Mouse (Mus musculus) thymus, postnatal 0 days (tissue): ENCODE data around the gene Rita1. TPM values are rescaled to one million over a fixed set of nuclear protein-coding genes. Genes with fewer than 3 reads are reported as not detected.

Experiments used
- DNase-seq: peaks from one replicate; pipeline ENCODE4 v3.0.0-alpha.2; 2015; ENCODE audit warnings: low spot score
- polyA plus RNA-seq: library from polyadenylated mRNA; unstranded; fragments of >200 nt; fragmentation: Nextera tagmentation; extraction: Ambion mirVana; gene quantifications from 2 replicates; pipeline ENCODE4 v1.2.1, GENCODE M21; 2015

The Rita1 gene
- polyA plus RNA-seq, 1 experiment from 2014 or later = 10.7 TPM

DNA sequence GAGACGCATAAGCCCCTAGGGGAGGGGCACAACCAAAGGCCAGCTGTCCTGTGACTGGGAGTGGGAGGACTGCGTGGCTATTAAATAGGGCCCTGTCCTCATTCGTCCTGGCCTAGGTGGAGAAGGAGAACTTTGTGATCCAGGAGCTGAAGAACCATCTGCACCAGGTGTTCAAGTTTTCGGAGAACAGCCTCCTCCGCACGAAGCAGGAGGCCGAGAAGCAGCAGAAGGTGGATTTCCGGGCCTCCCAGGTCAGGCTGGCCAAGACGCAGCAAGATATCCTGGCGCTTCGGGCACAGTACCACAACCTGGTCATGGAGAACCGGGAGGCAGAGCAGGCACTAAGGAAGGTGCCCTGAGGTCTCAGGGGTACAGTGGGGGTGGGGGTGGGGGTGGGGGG is 10.2 kb downstream of the Rita1 start:
- no peak for DNase-seq

DNA sequence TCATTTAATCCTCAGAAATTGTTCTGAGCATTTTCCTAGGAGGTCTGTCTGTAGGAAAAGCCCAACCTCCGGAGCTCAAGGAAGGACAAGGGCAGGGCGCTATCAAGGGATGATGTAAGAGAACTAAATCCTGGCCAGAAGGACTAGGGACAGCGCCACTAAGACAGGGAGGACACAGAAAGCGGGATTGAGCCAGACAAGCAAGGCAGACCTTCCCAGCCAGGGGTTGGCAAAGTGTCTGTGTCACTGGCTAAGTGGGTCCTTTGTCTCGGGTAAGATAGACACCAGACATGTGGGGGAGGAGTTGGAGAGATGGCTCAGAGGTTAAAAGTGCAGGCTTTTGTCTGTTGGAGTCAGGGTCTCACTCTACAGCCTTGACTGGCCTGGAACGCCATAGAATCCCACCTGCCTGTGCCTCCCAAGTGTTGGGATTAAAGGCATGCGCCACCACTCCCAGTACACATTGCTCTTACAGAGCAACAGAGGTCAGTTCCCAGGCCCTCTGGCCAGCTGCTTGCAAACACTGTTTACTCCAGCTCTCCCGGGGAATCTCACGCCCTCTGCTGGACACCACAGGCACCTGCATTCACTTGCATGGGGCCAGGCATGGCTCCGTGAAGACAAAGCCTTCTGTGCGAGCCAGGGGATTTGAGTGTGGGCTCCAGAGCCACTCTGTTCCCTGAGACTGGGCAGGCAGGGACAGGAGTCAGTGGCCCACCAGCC is 11.3 kb downstream of the Rita1 start:
- DNase-seq = peak; percentile 49

DNA sequence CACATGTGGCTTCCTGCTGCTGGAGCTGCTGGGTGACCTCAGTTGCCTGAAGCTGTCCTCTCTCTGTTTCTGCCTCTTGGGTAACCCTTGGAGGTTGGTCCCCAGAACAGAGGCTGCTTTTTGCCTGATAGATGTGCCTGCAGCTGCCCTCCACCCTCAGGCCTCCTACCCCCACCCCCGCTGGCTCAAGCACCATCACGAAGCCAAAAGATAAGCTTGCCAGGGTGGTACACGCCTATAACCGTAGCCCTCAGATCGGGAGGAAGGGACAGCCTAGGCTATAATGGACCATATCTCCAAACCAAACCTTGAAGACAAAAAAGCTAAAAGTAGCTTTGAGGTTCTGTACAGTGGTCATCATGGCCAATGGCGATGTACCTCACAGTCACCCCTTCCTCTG is 12.8 kb downstream of the Rita1 start:
- DNase-seq = no peak

DNA sequence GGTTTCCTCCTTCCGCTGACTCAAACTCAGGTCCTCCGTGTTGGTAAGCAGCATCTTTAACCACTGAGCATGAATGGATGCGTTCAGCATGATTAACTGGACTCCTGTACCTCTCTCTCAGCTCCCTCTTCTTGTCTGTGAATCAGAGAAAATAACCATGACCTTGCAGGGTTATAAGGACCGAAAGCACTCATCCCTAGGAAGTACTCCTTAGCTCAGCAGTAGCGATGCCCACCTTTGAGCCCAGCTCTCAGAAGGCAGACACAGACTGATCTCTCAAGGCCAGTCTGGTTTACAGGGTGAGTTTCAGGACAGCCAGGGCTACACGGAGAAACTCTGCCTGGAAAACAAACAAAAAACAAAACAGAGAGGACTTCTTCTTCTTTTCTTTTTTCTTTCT is 17.9 kb downstream of the Rita1 start:
- no peak for DNase-seq

DNA sequence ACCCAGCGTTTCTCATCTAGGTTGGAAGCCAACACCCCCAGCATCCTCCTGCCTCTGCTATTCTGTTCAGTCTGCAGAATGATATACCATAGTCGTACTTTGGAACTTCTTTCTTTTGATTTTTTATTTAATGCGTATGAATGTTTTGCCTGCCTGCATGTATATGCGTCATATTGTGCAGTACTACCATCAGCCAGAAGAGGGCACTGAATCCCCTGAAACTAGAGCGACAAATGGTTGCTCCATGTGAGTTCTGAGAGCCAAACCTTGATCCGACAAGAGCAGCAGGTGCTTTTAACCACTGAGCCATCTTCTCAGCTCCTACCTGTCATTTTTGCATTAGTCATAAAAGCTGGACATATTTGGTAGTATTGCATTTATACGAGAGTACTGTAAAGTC is 20.2 kb downstream of the Rita1 start:
- peak; percentile 38 for DNase-seq

DNA sequence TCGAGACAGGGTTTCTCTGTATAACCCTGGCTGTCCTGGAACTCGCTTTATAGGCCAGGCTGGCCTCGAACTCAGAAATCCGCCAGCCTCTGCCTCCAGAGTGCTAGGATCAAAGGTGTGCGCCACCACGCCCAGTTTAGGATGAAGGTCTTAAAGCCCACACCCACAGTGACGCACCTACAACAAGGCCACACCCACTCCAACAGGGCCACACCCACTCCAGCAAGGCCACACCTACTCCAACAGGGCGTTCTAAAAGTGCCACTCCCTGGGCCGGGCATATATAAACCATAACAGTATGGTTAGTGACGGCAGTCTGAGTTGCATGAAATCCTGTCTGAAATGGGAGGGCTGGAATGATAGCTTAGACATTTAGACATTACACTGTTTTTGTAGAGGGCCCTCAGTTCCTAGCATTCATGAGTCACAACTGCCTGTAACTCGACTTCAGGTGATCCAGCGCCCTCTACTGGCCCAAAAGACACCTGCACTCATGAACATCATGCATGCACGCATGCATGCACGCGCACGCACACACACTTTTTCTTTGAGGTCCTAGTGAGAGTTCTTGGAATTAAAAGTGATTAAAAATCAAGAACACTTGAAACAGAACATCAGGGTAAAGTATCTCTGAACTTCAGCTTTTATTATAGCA is 21.9 kb downstream of the Rita1 start:
- peak; percentile 58 for DNase-seq

DNA sequence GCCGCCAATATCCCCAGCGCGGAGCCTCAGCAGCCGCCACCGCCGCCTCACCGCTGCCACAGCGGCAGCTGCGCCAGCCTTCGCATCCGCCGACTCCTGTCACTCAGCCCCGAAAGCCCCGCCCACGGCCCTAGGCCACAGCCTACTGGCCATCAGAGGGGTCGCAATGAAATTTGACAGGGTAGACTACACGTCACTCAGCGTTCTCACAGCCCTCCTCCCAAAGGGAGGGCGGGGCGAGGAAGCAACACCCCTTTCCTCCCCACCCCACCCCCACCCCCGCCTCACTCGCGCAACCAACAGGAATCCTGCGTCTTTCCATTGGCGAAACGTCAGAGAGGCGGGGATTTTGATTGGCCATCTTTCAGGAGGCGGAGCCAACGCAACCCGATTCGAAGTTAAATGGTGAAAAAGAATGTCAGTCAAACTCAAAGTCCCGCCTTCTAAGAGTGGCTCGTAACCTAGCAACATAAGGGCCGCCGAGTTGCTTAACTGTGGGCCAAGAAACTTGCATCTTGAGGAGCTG is 23.8 kb downstream of the Rita1 start, which contains the start of the genes Tpcn1 and Iqcd:
Gene Tpcn1, minus strand, starts transcription at position 105 of the 526 bp plus-strand sequence.
Gene Iqcd, plus strand, starts transcription at position 448 of the 526 bp plus-strand sequence.
- DNase-seq = peak; percentile 100

DNA sequence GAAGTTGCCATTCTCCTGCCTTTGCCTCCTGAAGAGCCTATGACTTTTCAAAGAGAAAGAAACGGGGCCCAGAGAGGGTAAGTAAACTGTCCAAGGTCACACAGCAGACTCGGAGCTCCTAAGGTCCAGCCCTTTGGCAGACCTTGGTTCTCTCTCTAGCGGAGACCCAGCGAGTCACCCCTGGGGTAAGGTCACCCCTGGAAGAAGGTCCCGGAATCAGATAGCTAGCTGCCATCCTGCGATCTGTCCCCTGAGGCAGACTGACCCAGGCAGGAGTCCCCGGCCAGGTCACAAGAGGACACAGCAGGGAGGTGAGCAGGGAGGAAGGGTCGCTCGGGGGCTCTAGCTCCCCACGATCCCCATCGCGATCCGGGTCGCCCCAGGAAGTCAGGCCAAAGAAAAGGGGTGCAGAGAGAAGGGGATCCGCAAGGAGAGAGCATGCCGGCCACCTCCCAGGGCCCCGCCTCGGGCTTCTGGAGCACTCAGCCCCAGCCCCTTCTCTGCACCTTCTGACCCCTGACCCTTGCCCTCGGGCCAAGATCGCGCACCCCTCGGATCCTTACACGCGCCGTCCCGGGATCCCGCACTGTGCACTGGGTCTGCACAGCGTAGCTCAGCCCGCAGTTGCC is 24.3 kb downstream of the Rita1 start:
- DNase-seq = no peak

DNA sequence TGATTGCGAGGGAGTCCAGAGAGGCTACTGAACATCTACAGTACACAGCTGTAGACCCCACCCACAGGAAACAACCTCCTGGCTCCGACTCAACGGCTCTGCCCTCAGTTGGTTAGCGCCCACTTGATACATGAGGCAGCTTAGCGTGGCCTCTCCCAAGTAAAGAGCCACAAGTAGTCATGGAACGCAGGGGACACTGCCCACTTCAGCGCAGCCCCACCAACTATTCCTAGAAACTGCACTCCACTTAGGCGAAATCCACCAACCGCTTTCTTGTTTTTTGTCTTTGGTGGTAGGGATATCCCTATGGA is 24.8 kb downstream of the Rita1 start:
- peak; percentile 78 for DNase-seq

DNA sequence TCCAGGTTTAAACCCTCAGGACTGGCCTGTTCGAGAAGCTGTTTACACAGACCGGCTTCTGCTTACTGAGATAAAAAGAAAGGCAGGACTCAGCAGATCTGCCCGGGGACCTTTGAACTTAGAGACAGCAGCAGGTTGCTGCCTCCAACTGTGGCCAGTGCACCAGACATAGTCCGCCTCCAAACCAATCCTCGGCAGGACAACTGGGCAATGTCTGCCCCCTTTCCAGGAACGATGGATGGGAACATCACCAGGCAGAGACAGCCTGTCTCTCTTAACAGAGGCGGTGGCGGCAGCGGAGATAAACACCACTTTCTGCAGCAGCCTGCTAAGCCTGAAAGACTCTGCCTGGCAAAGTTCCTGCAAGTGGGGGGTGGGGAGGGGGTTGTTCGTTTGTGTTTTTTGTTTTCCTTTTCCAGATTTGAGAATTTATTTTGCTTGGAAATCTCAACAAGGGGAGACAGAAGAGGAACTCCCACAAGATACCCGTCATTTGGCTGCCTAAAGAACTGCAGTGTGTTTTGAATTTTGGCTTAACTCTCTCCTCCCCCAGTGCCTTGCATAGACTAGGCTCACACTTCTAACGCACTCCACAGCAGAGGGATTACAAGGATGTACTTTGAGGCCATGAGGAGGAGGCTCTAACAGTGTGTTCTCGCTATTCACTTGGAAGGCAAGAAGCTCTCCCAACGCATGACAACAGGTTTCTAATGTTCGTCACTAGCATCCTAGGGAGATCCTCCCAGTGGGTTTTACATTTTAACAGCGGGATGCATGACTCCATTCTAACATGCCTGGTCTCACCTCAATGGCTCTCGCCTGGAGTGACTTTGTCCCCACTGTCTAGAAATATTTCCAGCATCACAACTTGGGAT is 25.4 kb downstream of the Rita1 start:
- peak; percentile 22 for DNase-seq

DNA sequence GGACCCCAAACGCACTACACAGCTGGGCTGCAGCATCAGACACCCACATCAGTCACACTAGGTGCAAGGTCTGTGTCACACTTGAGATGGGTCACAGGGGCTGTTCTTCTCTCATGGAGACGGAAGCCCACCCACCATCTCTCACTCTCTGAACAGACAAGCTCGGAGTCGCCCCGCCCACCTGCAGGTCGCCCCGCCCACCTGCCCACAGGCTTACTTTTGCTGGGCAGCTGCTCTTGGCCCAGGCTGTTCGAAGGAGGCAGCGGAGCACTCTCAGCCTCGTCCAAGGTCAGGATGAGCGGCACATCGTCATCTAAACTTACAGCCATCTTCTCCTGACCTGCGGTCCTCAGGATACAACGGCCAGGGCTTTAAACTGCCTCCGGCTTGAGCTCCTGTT is 27.4 kb downstream of the Rita1 start:
- no peak for DNase-seq

DNA sequence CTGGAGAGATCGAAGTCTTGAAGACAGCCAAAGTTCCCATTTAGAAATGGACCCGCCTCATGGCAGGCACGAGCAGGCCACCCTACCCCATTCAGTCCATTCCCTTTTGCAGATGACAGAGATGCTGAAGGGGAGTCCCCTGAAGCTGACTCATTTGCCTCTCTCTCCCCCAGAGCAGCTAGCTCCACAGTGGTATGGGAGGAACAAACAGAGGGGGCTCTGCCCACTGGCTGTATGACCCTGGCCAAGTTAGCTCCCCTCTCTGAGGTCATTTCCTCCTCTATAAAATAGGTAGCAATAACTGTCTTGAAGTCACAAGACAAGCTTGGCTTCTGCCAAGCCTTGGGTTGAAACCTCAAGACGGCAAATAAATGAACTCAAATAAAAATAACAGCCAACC is 28.9 kb downstream of the Rita1 start:
- DNase-seq = no peak

DNA sequence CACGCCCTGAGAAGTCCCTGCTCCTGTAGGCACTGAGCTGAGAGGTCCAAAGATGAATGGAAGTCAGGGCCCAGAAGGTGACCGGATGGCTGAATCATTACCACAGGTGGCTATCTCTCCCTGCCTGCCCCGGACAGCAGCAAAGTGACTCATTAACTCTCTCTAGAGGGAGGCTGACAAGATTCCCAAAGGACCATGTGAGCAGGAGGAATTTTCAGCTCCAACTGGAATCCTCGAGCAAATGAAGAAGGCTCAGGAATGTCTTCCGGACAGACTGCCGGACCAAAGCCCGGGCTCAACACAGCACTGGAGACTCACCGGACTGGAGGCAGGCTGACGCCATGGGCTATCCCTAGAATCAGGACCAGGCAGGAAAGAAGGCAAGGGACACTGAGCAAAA is 30.4 kb downstream of the Rita1 start:
- DNase-seq = no peak

DNA sequence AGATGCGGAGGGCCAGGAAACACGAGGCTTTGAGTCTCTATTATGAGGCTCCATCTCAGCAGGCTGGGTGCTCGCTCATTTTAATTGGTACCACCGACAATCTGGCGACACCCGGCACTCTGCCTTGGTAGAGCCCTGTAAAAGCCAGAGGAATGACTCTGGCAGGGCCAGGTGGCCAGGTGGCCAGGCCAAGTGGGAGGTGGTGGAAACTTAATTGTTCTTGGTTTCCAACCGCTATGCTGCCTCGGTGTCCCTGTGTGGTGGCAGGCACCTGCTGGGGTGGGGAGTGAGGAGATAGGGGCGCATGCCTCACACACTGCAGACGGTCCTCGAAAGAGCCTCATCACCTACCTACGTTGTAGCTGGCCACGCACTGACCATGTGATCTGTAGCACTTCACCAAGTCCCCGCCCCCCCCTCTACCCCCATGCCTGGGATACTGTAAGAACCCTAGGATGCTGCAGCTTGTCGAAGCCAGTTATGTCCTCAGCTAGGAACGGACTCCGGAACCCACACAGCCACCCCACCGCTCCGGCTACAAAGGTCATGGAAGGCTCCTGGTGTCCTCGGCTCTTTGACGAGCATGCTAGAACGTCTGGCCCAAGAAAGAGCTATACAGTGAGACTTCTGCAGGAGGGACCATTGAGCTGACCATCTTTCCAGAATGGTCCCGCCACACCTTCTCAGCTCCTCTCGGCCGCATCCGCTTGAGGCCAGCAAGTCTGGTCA is 32.3 kb downstream of the Rita1 start:
- peak; percentile 58 for DNase-seq

DNA sequence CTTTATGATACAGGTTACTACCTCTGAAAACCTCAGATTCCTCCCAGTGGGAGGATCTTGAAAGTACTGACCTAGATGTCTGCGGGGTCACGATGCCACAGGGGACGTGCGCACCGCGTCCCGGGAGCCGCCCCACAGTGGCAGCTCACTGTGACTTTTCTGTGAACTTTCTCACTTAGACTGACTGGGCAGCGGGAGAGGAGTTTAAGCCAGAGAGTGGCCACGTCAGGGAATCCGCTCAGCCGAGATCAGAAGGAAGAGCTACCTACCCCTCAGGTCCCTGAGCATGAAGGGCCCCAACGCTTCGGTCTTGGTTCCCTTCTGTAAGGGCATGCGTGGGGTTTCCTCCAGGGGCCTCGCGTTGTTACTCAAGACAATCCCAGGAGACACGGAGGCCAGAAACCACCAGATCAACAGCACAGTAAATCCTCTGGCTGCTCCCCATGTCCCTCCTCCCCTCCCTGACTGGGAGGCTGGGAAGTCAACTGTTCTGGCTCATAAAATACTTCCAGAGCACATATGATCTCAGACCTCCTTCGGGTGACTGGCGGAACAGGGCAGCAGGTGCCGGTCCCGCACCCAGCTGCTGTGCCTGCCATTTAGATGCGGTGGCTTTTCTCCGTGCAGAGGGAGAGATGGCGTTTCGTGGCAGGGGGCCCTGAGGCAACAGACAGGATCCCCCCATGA is 33.0 kb downstream of the Rita1 start:
- DNase-seq = peak; percentile 67

DNA sequence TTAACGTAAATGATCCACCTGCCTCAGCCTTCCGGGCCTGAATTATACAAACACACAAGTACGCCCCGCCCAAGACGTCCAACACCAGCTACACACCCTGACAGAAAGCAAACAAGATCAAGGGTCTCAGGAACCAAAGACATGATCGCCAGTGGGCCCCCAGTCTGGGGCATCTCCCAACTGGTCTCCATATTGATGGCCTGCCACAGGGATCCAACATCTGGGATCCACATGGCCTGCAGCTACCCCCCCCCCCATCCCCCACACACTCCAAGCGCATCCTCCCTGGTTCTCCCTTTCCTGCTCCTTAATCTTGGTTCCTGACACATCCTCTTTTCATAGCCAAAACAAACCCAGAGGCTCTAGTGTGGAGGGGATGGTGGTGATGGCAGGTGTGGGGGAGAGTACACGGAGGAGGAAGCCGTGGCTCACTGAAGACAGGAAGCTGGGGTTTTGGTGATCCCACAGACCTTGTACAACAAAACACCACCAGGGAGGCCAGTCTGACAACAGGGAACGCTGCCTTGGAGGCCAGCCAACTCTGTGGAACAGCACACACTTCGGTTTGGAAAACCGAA is 33.8 kb downstream of the Rita1 start:
- peak; percentile 90 for DNase-seq

DNA sequence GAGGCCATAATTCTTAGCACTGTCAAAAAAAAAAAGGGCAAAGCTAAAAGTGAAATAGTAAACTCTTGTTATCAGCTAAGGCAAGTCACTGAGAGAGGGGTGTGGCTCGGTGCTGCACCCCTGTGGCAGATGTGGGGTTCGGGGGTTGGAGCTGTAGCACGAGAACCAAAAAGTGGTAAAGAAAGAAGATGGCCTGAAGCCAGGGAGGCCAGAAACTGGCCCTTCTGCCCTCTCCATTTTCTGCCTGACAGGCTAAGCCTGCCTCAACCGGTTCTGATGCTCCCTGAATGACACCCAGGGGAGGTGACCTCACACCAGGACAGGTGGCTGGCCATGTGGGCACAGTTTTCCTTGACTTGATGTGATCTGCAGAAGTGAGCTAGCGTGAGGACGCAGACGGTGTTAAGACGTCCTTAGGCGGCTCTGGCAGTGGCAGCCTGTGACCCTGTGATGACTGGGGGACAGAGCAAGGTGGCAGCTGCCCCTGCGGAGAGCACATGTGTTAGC is 34.4 kb downstream of the Rita1 start:
- DNase-seq = peak; percentile 78

DNA sequence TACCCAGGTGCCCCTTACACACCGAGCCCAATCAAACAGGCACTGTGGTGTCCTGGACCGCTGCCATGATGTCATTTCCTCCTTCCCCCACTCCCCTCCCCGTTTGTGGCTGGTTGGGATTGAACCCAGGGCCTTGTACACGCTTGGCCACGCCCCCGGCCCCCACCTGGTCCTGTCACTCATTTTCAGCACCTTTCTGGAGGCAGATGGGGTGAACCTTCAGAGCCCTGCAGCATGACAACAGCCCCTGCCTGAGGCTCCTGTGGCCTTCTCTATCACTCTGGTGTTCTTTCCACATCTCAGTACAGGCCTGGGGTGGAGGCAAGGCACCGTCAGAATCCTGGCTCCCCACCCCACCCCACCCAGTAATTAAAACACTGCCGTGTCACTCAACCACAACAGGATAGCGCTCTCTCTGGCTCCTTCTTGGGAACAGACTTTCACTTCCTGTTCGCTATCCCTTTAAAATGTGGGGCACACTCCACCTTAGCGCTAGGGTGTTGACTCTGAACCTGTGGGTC is 35.5 kb downstream of the Rita1 start:
- DNase-seq = peak; percentile 83

DNA sequence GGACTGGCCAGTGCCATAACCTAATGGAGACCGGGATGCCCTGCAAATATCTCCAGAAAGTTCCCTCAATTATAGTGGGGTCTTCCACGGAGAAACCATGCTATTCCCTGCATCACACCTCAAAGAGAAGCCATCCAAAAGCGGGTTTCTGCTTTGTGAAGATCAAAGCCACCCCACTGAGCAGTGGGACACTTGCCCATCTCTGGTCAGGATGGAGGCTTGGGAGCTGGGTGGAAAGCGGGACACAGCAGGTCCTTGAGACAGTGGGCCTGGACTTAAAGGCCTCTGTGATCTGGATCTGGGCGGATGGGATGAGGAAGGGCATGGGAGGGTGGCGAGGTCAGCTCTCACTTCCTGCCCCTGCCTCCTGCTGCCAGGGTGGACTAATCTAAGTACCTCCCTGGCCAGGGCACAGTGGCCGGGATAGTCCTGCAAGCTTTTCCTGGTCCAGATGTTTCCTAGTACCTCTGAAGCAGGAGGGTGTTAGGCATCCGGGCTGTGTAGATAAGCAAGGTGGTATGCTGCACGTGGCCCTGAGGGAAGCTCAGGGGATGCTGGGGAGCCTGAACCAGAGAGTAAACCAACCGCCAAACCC is 37.8 kb downstream of the Rita1 start:
- no peak for DNase-seq
